Comparison of ENCODE assay signal across 9 mouse cellular contexts in the genomic region with DNA sequence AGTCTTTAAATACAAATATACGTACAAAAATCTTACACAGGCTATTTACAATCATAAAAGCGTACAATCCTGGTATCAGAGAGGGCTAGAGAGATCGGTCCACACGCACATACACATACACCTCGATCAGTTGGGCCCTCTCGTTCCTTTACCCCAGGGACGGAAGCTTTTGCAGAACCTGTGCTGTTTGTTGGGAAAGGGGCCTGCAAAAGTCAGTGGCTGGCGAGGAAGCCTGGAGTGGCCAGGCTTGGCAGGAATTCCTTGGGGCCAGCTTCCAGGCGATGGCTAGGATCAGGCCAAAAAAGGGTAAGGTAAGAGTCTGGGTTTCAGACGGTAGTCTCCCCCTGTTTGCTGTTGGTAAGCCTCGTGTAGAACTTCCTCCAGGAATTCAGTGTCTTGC. TPM values are rescaled to one million over a fixed set of nuclear protein-coding genes. Genes with fewer than 3 reads are reported as not detected.
A peak's percentile ranks its signal among the peaks of the same experiment; 100 is the strongest.
DNase-seq lines count a peak whose midpoint lies in the region; ATAC-seq and TF ChIP-seq lines count a peak whose summit lies in the region.
"Had no signal": no experiment of that assay in that cellular context is flagged by ENCODE, and none has a peak within 500 bp of the region (broad histone marks: within the 10 kb centered on the region; RNA-seq: fewer than 3 reads in every experiment).

No protein-coding gene starts in this region.

- H3K27ac ChIP-seq in kidney, embryonic 16.5 days (ENCODE audit: low read length) = peak overlapping the region; percentile 61; the same call in 1 of the 2 replicates
- peak overlapping the region; percentile 98; the same call in 1 of the 2 replicates for H3K27ac ChIP-seq in forebrain, embryonic 10.5 days
- H3K27ac ChIP-seq in hindbrain, postnatal 0 days = no peak overlapping the region
- peak overlapping the region; percentile 98 for H3K27ac ChIP-seq in midbrain, embryonic 16.5 days (ENCODE audit: low read length)

- TF ChIP-seq CTCF in hindbrain, postnatal 0 days (IDR thresholded peaks at IDR 0.05; ENCODE audit: low read depth) = no peak

- no peaks in the 10 kb centered on the region for H3K9me3 ChIP-seq in kidney, embryonic 16.5 days (ENCODE audit: low read length)
- no peaks in the 10 kb centered on the region for H3K9me3 ChIP-seq in forebrain, embryonic 10.5 days
- H3K9me3 ChIP-seq in hindbrain, postnatal 0 days (ENCODE audit: low read length) = no peaks in the 10 kb centered on the region
- no peaks in the 10 kb centered on the region for H3K9me3 ChIP-seq in midbrain, embryonic 16.5 days (replicated peaks; ENCODE audit: control insufficient read depth, low read length, poor library complexity, severe bottlenecking)

- intact Hi-C loops in gastrocnemius, postnatal 14 days (cut with DNase I; ENCODE audit: low total_unique reads) = no loop called here

- WGBS in kidney, embryonic 16.5 days = 26% methylated on average over 11 of the region's 11 CpGs
- WGBS in forebrain, embryonic 10.5 days = 25% methylated on average over 11 of the region's 11 CpGs
- WGBS in hindbrain, postnatal 0 days = 32% methylated on average over 11 of the region's 11 CpGs
- WGBS in midbrain, embryonic 16.5 days = 25% methylated on average over 11 of the region's 11 CpGs

- no peak for ATAC-seq in kidney, embryonic 16.5 days (ENCODE audit: low FRiP score, low TSS enrichment)
- ATAC-seq in hindbrain, postnatal 0 days = no peak
- ATAC-seq in midbrain, embryonic 16.5 days = no peak
- ATAC-seq in activated CD4-positive, CD25-positive, alpha-beta regulatory T cell, adult 4 months = no peak

- H3K4me1 ChIP-seq in kidney, embryonic 16.5 days (ENCODE audit: insufficient read depth, low read length) = peaks cover 22% of the 10 kb centered on the region
- peaks cover 48% of the 10 kb centered on the region for H3K4me1 ChIP-seq in forebrain, embryonic 10.5 days
- peaks cover 3% of the 10 kb centered on the region; the same call in 1 of the 2 replicates for H3K4me1 ChIP-seq in hindbrain, postnatal 0 days (ENCODE audit: insufficient read depth, low read length)
- H3K4me1 ChIP-seq in midbrain, embryonic 16.5 days (ENCODE audit: control insufficient read depth, insufficient read depth, low read length) = peaks cover 16% of the 10 kb centered on the region

- no peak for DNase-seq in kidney, postnatal 14 days
- no peak for DNase-seq in forebrain, embryonic 10.5 days (ENCODE audit: extremely low spot score, low spot score)
- DNase-seq in hindbrain, postnatal 0 days (ENCODE audit: low spot score) = no peak
- DNase-seq in gastrocnemius, postnatal 14 days = no peak
- DNase-seq in spleen, adult 12 weeks (ENCODE audit: low spot score) = no peak

- peaks cover 2% of the 10 kb centered on the region; the same call in 1 of the 2 replicates for H3K36me3 ChIP-seq in kidney, embryonic 16.5 days (ENCODE audit: insufficient read depth, low read length)
- H3K36me3 ChIP-seq in forebrain, embryonic 10.5 days (replicated peaks) = peaks cover 25% of the 10 kb centered on the region
- H3K36me3 ChIP-seq in hindbrain, postnatal 0 days (ENCODE audit: insufficient read depth, low read length) = no peaks in the 10 kb centered on the region
- no peaks in the 10 kb centered on the region for H3K36me3 ChIP-seq in midbrain, embryonic 16.5 days (ENCODE audit: control insufficient read depth, insufficient read depth, low read length)

- H3K9ac ChIP-seq in kidney, embryonic 16.5 days (replicated peaks; ENCODE audit: low read length) = peak overlapping the region; percentile 92
- H3K9ac ChIP-seq in hindbrain, postnatal 0 days (replicated peaks; ENCODE audit: low read length) = peak overlapping the region; percentile 79; the same call in 1 of the 2 replicates
- peak overlapping the region; percentile 96 for H3K9ac ChIP-seq in midbrain, embryonic 16.5 days (ENCODE audit: low read depth, low read length)

- H3K27me3 ChIP-seq in kidney, embryonic 16.5 days (ENCODE audit: insufficient read depth, low read length) = peaks cover 4% of the 10 kb centered on the region; the same call in 1 of the 2 replicates
- peaks cover 28% of the 10 kb centered on the region for H3K27me3 ChIP-seq in forebrain, embryonic 10.5 days (ENCODE audit: poor library complexity, severe bottlenecking)
- no peaks in the 10 kb centered on the region for H3K27me3 ChIP-seq in hindbrain, postnatal 0 days (ENCODE audit: insufficient read depth, low read length)
- H3K27me3 ChIP-seq in midbrain, embryonic 16.5 days (ENCODE audit: control insufficient read depth, insufficient read depth, low read depth, low read length) = no peaks in the 10 kb centered on the region

- peak overlapping the region; percentile 87 for H3K4me3 ChIP-seq in kidney, embryonic 16.5 days (ENCODE audit: low read length)
- peak overlapping the region; percentile 91 for H3K4me3 ChIP-seq in forebrain, embryonic 10.5 days
- peak overlapping the region; percentile 91 for H3K4me3 ChIP-seq in hindbrain, postnatal 0 days (ENCODE audit: low read length)
- peak overlapping the region; percentile 88 for H3K4me3 ChIP-seq in midbrain, embryonic 16.5 days (ENCODE audit: low read depth, low read length)

- H3K4me2 ChIP-seq in kidney, embryonic 16.5 days (replicated peaks; ENCODE audit: low read depth, low read length) = peak overlapping the region; percentile 91
- H3K4me2 ChIP-seq in hindbrain, postnatal 0 days (ENCODE audit: low read depth, low read length) = peak overlapping the region; percentile 96
- peak overlapping the region; percentile 68 for H3K4me2 ChIP-seq in midbrain, embryonic 16.5 days (ENCODE audit: low read length)

RNA-seq across cellular contexts. Expression of a gene that starts 2.5 kb away (rescaled TPM):
- 37.5 and 38.8 TPM in 2 replicates for polyA plus RNA-seq in kidney, embryonic 16.5 days (2015; fragmentation: Nextera tagmentation; extraction: Ambion mirVana)
- polyA plus RNA-seq in forebrain, embryonic 10.5 days (2016; fragmentation: Nextera tagmentation; extraction: Ambion mirVana) = 13.5 and 13.9 TPM in 2 replicates
- total RNA-seq in hindbrain, postnatal 0 days (2014; rRNA removed) = 59.9 and 65.8 TPM in 2 replicates
- 7.1 and 8.1 TPM in 2 replicates for polyA plus RNA-seq in hindbrain, postnatal 0 days (2015; fragmentation: Nextera tagmentation; extraction: Ambion mirVana)
- 22.0 and 24.6 TPM in 2 replicates for polyA plus RNA-seq in midbrain, embryonic 16.5 days (2015; fragmentation: Nextera tagmentation; extraction: Ambion mirVana)
- polyA plus RNA-seq in activated CD4-positive, CD25-positive, alpha-beta regulatory T cell, adult 4 months (2017; shearing (Covaris generic)) = not detected
- 1 to 10 TPM; 8.0 to 9.4 TPM for total RNA-seq in gastrocnemius, postnatal 14 days (2021)
- total RNA-seq: megakaryocyte-erythroid progenitor cell, adult 5-6 weeks had no signal
